19 mouse cellular contexts compared by ENCODE assay signal in genomic region chr7:93044788-93045187, GRCm38 (mm10). TPM values are rescaled to one million over a fixed set of nuclear protein-coding genes. Genes with fewer than 3 reads are reported as not detected.
"Had no signal": no experiment of that assay in that cellular context is flagged by ENCODE, and none has a peak within 500 bp of the region (broad histone marks: within the 10 kb centered on the region; RNA-seq: fewer than 3 reads in every experiment).

No protein-coding gene starts in this region.

- H3K9ac ChIP-seq: lung, embryonic 14.5 days; midbrain, embryonic 12.5 days; neural tube, embryonic 13.5 days; neural tube, embryonic 15.5 days; stomach, embryonic 15.5 days had no signal

- ATAC-seq: midbrain, embryonic 16.5 days had no signal

- DNase-seq: lung, adult 18-20 months; lung, embryonic 14.5 days; midbrain, embryonic 14.5 days; retina, postnatal 1 day; right cerebral cortex, adult 18-20 months; right cerebral cortex, postnatal 25 days; thymus, adult 2 months; thymus, postnatal 25 days; thymus, postnatal 4 days had no signal

- H3K4me2 ChIP-seq: lung, embryonic 14.5 days; midbrain, embryonic 12.5 days; neural tube, embryonic 13.5 days; neural tube, embryonic 15.5 days; stomach, embryonic 15.5 days had no signal

- H3K4me3 ChIP-seq: midbrain, embryonic 10.5 days; midbrain, embryonic 12.5 days; myocyte; neural tube, embryonic 13.5 days; neural tube, embryonic 15.5 days; stomach, embryonic 15.5 days had no signal

- H3K27ac ChIP-seq: midbrain, embryonic 10.5 days; midbrain, embryonic 12.5 days; neural tube, embryonic 13.5 days; neural tube, embryonic 15.5 days; stomach, embryonic 15.5 days; stomach, postnatal 0 days had no signal

- H3K4me1 ChIP-seq: midbrain, embryonic 10.5 days; midbrain, embryonic 12.5 days; neural tube, embryonic 13.5 days; neural tube, embryonic 15.5 days; stomach, embryonic 15.5 days had no signal

- H3K36me3 ChIP-seq: midbrain, embryonic 10.5 days; midbrain, embryonic 12.5 days; neural tube, embryonic 13.5 days; neural tube, embryonic 15.5 days; stomach, embryonic 15.5 days had no signal

- H3K27me3 ChIP-seq: neural tube, embryonic 13.5 days; neural tube, embryonic 15.5 days; stomach, embryonic 15.5 days had no signal

- H3K9me3 ChIP-seq: midbrain, embryonic 10.5 days; midbrain, embryonic 12.5 days; neural tube, embryonic 13.5 days; neural tube, embryonic 15.5 days; stomach, embryonic 15.5 days had no signal

RNA-seq across cellular contexts. Expression of gene Fam181b, which starts 34.9 kb away (rescaled TPM):
- total RNA-seq: megakaryocyte, adult 5-6 weeks; megakaryocyte-erythroid progenitor cell, adult 5-6 weeks had no signal
